In genomic region chr7:80636953-80637800, GRCm38 (mm10) we compare ENCODE assay signal across 13 mouse cellular contexts. TPM values are rescaled to one million over a fixed set of nuclear protein-coding genes. Genes with fewer than 3 reads are reported as not detected.
DNase-seq lines count a peak whose midpoint lies in the region; ATAC-seq and TF ChIP-seq lines count a peak whose summit lies in the region.
"Had no signal": no experiment of that assay in that cellular context is flagged by ENCODE, and none has a peak within 500 bp of the region (broad histone marks: within the 10 kb centered on the region; RNA-seq: fewer than 3 reads in every experiment).

No protein-coding gene starts in this region.

- intact Hi-C loops in heart, postnatal 25 days (cut with DNase I), result no loop called here

- no peak for ATAC-seq in heart, embryonic 15.5 days (replicated peaks; ENCODE audit: insufficient number of reproducible peaks, insufficient read depth, low FRiP score, low read depth)

- no peak overlapping the region for H3K9ac ChIP-seq in heart, embryonic 15.5 days
- H3K9ac ChIP-seq: limb, embryonic 13.5 days; lung, embryonic 15.5 days had no signal

- peaks cover 62% of the 10 kb centered on the region for H3K4me1 ChIP-seq in heart, embryonic 15.5 days (replicated peaks)
- H3K4me1 ChIP-seq in thymus, adult 2 months (replicated peaks; ENCODE audit: control insufficient read depth, insufficient read depth, low read length), result peaks cover 48% of the 10 kb centered on the region

- H3K27me3 ChIP-seq in heart, embryonic 15.5 days, result no peaks in the 10 kb centered on the region
- H3K27me3 ChIP-seq in thymus, adult 2 months (ENCODE audit: control insufficient read depth, insufficient read depth, low read length), result no peaks in the 10 kb centered on the region
- H3K27me3 ChIP-seq: limb, embryonic 13.5 days; lung, embryonic 15.5 days had no signal

- H3K36me3 ChIP-seq in heart, embryonic 15.5 days, result no peaks in the 10 kb centered on the region
- H3K36me3 ChIP-seq in thymus, adult 2 months (ENCODE audit: control insufficient read depth, insufficient read depth, low read length), result no peaks in the 10 kb centered on the region
- H3K36me3 ChIP-seq: limb, embryonic 13.5 days; lung, embryonic 15.5 days had no signal

- peak overlapping the region; percentile 1; the same call in 1 of the 2 replicates for H3K27ac ChIP-seq in heart, embryonic 15.5 days
- H3K27ac ChIP-seq in layer of hippocampus, adult 2 months, result peak overlapping the region; percentile 80
- H3K27ac ChIP-seq in thymus, adult 2 months (ENCODE audit: control insufficient read depth, insufficient read depth, low read length), result peak overlapping the region; percentile 23; the same call in 1 of the 2 replicates
- H3K27ac ChIP-seq: limb, embryonic 13.5 days; lung, embryonic 15.5 days had no signal

- no peak overlapping the region for H3K4me2 ChIP-seq in heart, embryonic 15.5 days
- H3K4me2 ChIP-seq: limb, embryonic 13.5 days; lung, embryonic 15.5 days had no signal

- no peak for TF ChIP-seq CTCF in layer of hippocampus, adult 2 months (conservative IDR thresholded peaks at IDR 0.05)
- no peak for TF ChIP-seq CTCF in thymus, adult 2 months (IDR thresholded peaks at IDR 0.05; ENCODE audit: borderline replicate concordance, control insufficient read depth, extremely low read depth, insufficient read depth, low read length, poor library complexity)

- WGBS in heart, embryonic 15.5 days, result 45% methylated on average over 9 of the region's 9 CpGs
- 47% methylated on average over 9 of the region's 9 CpGs for WGBS in thymus, adult 2 months

- no peak for TF ChIP-seq POLR2A in thymus, adult 2 months (IDR thresholded peaks at IDR 0.05; ENCODE audit: control insufficient read depth, extremely low read depth, insufficient read depth, low read length, poor library complexity)

- peak; percentile 40 for DNase-seq in cerebellum, adult 9-11 months
- DNase-seq in cerebellum, postnatal 25 days, result no peak
- no peak for DNase-seq in heart, postnatal 25 days (ENCODE audit: low spot score)
- no peak for DNase-seq in layer of hippocampus, adult 2 months (ENCODE audit: low spot score in 2 of 2)
- DNase-seq in layer of hippocampus, postnatal 14 days (ENCODE audit: low spot score in 2 of 2), result no peak
- no peak for DNase-seq in thymus, adult 2 months
- DNase-seq in thymus, postnatal 36 days, result no peak
- DNase-seq: adrenal gland, postnatal 14 days; heart, postnatal 4 days had no signal

- H3K4me3 ChIP-seq in heart, embryonic 15.5 days, result no peak overlapping the region
- H3K4me3 ChIP-seq in layer of hippocampus, adult 2 months, result no peak overlapping the region
- no peak overlapping the region for H3K4me3 ChIP-seq in thymus, adult 2 months (ENCODE audit: control insufficient read depth, insufficient read depth, low read length)
- H3K4me3 ChIP-seq: erythroblast, embryonic 14.5 days; limb, embryonic 13.5 days; lung, embryonic 15.5 days had no signal

- H3K9me3 ChIP-seq in heart, embryonic 15.5 days (replicated peaks), result no peaks in the 10 kb centered on the region
- H3K9me3 ChIP-seq: limb, embryonic 13.5 days; lung, embryonic 15.5 days had no signal

RNA-seq across cellular contexts. Expression of gene Crtc3, which starts 51.5 kb away (rescaled TPM):
- polyA plus RNA-seq in heart, embryonic 15.5 days (2015; fragmentation: Nextera tagmentation; extraction: Ambion mirVana), result 16.9 and 21.7 TPM in 2 replicates
- total RNA-seq in heart, postnatal 25 days (2021), result 10 to 100 TPM; 14.3 to 15.7 TPM
- 10 to 100 TPM; 21.0 to 24.4 TPM for total RNA-seq in layer of hippocampus, adult 2 months (2021)
- 10 to 100 TPM; 20.9 to 21.7 TPM for total RNA-seq in layer of hippocampus, postnatal 14 days (2021)
- 40.3 and 43.6 TPM in 2 replicates for polyA plus RNA-seq in thymus, adult 2 months (2012; rRNA removed)

Comparison
In these comparisons a context has a peak if more than half of its experiments do, and no peak if none do; other contexts are left out.
1. H3K27ac ChIP-seq: peak in every context shown above with its lines; median percentile 80 in layer of hippocampus, adult 2 months; 23 in thymus, adult 2 months; 1 in heart, embryonic 15.5 days.